Mouse (Mus musculus): Measurements from ENCODE around the gene Gpa33. TPM values are rescaled to one million over a fixed set of nuclear protein-coding genes. Genes with fewer than 3 reads are reported as not detected.

The Gpa33 gene
- polyA plus RNA-seq, 1 experiment from 2014 or later, result 0.18 TPM

DNA sequence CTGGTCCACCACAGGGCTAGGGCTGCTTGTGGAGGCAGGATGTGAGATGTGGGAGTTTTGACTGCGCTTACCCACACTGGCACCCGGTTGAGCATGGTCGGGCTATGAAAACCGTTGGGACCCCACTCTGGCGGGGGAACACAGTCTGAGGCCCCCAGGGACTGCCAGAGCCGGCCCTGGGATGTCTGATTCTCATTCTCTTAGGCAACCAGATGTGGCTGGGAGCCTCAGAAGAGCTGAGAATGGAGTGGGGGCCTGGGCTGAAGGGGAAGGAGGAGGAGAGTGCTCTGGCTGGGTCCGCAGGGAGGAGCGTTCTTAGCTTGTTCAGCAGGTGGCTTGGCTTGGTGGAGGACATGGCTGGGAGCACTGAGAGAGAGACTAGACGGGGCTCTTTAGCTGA is 43.6 kb downstream of the Gpa33 start:
- no peak for DNase-seq (ENCODE audit: low spot score)
- 79% methylated on average over 9 of the region's 9 CpGs for WGBS
- H3K36me3 ChIP-seq, result no peaks in the 10 kb centered on the region
- H3K4me1 ChIP-seq, result peaks cover 10% of the 10 kb centered on the region
- no peak overlapping the region for H3K4me3 ChIP-seq
- H3K9me3 ChIP-seq (replicated peaks), result no peaks in the 10 kb centered on the region
- no peaks in the 10 kb centered on the region for H3K27me3 ChIP-seq (ENCODE audit: low read depth, poor library complexity, severe bottlenecking)
- peak overlapping the region; percentile 66 for H3K27ac ChIP-seq

DNA sequence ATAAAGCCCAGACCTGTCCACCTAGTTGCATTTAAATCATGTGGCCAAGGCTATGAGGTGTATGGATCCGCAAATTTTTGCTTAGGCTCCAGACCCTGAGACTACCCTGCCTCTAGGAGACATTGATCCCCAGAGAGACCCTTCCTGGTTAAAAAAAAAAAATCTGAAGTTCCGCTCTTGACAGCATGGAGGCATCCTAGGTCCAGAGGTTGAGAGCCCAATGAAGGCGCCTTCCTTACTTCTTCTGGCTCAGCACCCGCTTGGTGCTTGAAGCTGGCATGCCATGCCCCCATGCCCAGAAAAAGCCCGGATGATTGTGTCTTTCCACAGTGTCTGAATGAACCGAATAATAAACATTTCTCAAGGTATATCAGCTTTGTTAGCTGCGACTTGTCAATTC is 51.5 kb downstream of the Gpa33 start:
- no peak overlapping the region for H3K4me3 ChIP-seq
- H3K36me3 ChIP-seq, result no peaks in the 10 kb centered on the region
- H3K27me3 ChIP-seq (ENCODE audit: low read depth, poor library complexity, severe bottlenecking), result no peaks in the 10 kb centered on the region
- H3K4me1 ChIP-seq, result peaks cover 4% of the 10 kb centered on the region; the same call in 1 of the 2 replicates
- H3K27ac ChIP-seq, result no peak overlapping the region
- no peak for DNase-seq (ENCODE audit: low spot score)
- H3K9me3 ChIP-seq (replicated peaks), result no peaks in the 10 kb centered on the region
- 90% methylated on average over 7 of the region's 7 CpGs for whole genome bisulfite sequencing

DNA sequence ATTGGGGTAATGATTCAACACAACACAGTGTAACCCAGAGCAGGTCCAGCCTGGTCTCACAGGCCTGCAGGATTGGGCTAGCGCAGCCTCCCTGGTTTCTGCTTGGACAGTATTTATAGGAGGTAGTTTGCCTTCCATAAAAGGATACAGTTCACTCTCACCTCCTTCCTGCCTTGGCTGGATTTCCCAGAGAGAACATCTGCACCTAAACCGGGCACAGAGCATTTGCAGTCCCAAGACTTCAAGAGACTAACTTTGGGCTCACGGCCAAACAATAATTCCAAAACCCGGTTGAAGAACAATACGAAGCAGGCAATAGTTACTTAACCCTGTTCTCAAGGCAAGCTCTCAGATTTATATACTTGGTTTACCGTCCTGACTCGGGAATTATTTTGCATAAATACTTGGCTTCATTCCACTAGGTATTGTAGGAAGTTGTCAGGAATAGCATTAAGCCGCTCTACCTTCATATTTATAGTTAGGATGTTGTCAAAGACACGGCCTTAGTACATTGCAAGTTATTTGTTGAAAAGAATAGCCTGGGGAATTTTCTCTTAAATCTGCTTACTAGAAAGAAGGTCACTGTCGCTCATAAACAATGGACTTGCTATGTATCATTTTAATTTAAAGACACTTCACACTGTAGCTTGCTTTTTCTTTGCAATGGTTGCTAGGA is 53.1 kb downstream of the Gpa33 start:
- Histone ChIP-seq H3K36me3 (no peaks in the 10 kb centered on the region), H3K4me3 (no peak overlapping the region), H3K9me3 (replicated peaks) (no peaks in the 10 kb centered on the region), H3K4me1 (peaks cover 4% of the 10 kb centered on the region; the same call in 1 of the 2 replicates), H3K27me3 (ENCODE audit: low read depth, poor library complexity, severe bottlenecking) (no peaks in the 10 kb centered on the region), H3K27ac (no peak overlapping the region)
- no peak for DNase-seq (ENCODE audit: low spot score)
- WGBS, result 93% methylated on average over 10 of the region's 10 CpGs

DNA sequence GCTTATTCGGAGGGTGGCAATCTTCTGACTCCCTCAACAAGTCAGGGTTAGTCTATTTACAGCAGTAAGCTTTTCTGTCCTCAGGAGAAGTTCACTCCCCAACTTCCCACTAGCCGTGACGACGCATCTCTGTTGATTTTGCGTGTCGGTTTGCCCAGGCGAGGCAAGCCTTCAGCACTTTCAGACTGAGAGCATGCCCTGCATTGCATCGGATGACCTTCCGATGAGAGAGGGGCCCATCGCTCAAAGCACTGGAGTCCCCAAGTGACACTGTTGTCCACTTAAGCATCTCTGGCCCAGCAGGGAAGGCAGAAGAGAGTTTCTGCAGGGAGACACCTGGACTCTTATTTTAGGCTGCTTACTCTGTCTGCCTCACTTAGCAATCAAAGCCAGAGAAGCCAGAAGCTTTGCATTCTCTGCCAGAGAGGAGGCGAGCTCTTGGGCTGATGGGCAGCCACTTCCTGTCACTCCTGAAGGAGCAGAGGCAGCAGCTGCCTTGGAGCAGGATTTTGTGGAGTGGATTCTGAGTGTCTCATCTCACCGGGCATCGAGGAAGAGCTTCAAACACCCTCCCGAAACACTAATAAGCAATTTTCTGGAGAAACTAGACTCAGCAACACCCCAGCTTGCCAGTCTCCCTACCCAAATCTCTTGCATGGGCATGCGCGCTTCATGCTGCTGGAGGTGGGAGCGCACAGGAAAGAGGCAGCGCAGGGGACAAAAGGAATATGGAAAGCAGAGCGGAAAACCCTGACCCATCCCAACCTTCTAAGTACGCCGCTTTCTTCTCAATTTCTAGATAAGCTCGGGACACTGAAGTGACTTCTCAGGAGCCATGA is 54.6 kb downstream of the Gpa33 start:
- WGBS, result 86% methylated on average over 22 of the region's 22 CpGs
- Histone ChIP-seq H3K36me3 (no peaks in the 10 kb centered on the region), H3K4me3 (no peak overlapping the region), H3K4me1 (peaks cover 4% of the 10 kb centered on the region; the same call in 1 of the 2 replicates), H3K9me3 (replicated peaks) (no peaks in the 10 kb centered on the region), H3K27me3 (ENCODE audit: low read depth, poor library complexity, severe bottlenecking) (no peaks in the 10 kb centered on the region), H3K27ac (no peak overlapping the region)
- no peak for DNase-seq (ENCODE audit: low spot score)

DNA sequence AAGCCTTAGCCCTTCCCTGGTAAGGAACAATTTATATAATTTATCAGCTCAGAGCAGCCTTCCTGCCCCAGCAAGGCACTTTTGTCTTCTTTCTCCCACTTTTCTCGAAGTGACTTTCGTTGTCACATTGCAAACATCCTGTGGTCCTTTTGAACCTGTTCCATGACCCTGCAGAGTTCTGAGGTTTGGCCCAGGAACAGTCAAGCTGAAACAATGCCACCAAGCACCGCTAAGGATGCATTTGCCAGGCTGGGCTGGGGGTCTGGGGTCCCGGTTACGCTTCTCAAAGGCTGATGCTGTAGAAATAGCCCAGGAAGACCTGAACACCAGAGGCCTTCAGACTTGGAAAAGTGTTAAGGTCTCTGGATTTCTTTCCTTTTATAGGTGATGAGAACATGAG is 55.3 kb downstream of the Gpa33 start:
- Histone ChIP-seq H3K4me3 (no peak overlapping the region), H3K4me1 (peaks cover 4% of the 10 kb centered on the region; the same call in 1 of the 2 replicates), H3K9me3 (replicated peaks) (no peaks in the 10 kb centered on the region), H3K27me3 (ENCODE audit: low read depth, poor library complexity, severe bottlenecking) (no peaks in the 10 kb centered on the region), H3K36me3 (no peaks in the 10 kb centered on the region), H3K27ac (no peak overlapping the region)
- no peak for DNase-seq (ENCODE audit: low spot score)
- 91% methylated on average over 5 of the region's 5 CpGs for WGBS

DNA sequence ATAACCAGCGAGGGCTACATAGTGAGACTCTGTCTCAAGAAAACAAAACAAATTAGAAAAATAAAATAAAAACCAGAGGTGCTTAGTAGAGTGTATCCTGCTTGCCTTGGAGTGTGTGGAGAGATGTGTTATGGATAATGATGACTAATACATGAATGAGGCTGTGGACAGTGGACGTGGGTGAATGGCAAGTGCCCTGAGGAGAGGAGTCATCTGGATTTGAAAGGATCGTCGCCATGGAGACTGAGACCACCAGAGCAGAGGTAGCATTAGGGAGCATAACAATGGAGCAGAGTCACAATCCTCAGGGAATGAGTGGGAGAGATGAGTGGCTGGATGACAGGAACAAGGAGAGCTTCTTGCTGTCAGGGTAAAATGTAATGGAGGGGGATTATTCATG is 59.8 kb downstream of the Gpa33 start:
- Histone ChIP-seq H3K9me3 (replicated peaks) (no peaks in the 10 kb centered on the region), H3K4me3 (no peak overlapping the region), H3K36me3 (no peaks in the 10 kb centered on the region), H3K4me1 (peaks cover under 1% of the 10 kb centered on the region; the same call in 1 of the 2 replicates), H3K27me3 (ENCODE audit: low read depth, poor library complexity, severe bottlenecking) (no peaks in the 10 kb centered on the region), H3K27ac (no peak overlapping the region)
- 87% methylated on average over 4 of the region's 4 CpGs for WGBS
- no peak for DNase-seq (ENCODE audit: low spot score)

DNA sequence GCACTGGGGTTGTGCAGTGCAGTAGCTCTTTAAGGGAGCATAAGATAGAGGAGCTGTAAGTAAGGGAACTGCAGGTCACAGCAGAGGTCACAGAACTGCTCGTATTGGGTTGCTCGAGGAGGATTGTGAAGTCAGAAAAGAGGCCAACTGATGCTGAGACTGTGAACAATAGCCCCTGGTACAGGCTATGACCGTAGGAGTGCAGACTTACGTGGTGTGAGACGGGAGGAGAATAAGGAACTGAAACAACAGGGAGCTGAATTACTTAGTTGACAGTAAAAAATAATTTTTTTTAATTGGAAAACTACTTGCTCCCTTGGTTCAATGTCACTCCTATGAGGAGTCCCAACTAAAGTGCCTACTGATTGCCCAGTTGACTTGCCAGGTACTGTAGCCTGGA is 74.1 kb downstream of the Gpa33 start:
- H3K4me1 ChIP-seq, result no peaks in the 10 kb centered on the region

DNA sequence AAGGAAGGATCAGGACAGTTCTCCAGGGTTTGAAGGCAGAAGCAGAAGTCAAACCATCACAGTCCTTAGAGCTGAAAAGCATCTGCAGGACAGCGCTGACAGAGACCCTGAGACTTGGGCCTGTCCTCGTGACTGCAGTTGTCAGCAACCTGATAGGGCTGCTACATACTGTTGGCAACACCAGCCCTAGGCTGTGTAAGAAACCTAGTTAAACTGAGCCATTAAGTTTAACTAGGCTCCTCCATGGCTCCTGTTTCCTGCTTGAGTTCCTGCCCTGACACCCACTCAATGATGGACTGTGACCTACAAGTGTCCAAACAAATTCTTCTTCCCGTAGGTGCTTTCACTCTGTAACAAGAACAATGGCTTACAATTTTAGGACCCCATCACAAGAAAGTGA is 75.1 kb downstream of the Gpa33 start:
- H3K27ac ChIP-seq, result no peak overlapping the region
- H3K4me1 ChIP-seq, result no peaks in the 10 kb centered on the region
- WGBS, result 75% methylated on average over 3 of the region's 3 CpGs
- H3K27me3 ChIP-seq (ENCODE audit: low read depth, poor library complexity, severe bottlenecking), result no peaks in the 10 kb centered on the region
- no peak for DNase-seq (ENCODE audit: low spot score)
- H3K4me3 ChIP-seq, result no peak overlapping the region
- H3K36me3 ChIP-seq, result no peaks in the 10 kb centered on the region
- no peaks in the 10 kb centered on the region for H3K9me3 ChIP-seq (replicated peaks)

More for the DNA sequence above, 74.1 kb downstream of the Gpa33 start:
- Histone ChIP-seq H3K27me3 (ENCODE audit: low read depth, poor library complexity, severe bottlenecking) (no peaks in the 10 kb centered on the region), H3K36me3 (no peaks in the 10 kb centered on the region), H3K27ac (no peak overlapping the region), H3K4me3 (no peak overlapping the region), H3K9me3 (replicated peaks) (no peaks in the 10 kb centered on the region)
- WGBS, result 52% methylated on average over 5 of the region's 5 CpGs
- no peak for DNase-seq (ENCODE audit: low spot score)

DNA sequence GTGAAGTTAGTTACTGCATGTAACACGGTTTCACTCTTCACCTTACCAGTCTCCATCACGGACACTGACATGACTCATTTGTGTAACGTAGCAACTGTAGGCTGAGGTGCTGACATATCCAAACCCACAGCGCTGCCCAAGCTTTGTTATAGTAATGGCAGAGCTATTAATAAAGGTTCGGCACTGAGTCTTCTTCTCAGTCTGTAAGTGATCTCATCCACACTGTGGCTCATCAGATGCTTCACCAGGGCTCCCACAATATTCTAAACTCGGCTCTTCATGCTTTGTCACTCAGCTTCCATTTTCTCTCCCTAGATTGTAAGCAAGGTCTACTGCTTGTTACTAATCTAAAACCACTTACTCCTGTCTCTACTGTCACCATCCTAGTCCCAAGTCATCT is 79.3 kb downstream of the Gpa33 start:
- Histone ChIP-seq H3K27me3 (ENCODE audit: low read depth, poor library complexity, severe bottlenecking) (no peaks in the 10 kb centered on the region), H3K9me3 (replicated peaks) (no peaks in the 10 kb centered on the region), H3K4me1 (no peaks in the 10 kb centered on the region), H3K27ac (no peak overlapping the region), H3K4me3 (no peak overlapping the region), H3K36me3 (no peaks in the 10 kb centered on the region)
- WGBS, result 87% methylated on average over 6 of the region's 6 CpGs
- no peak for DNase-seq (ENCODE audit: low spot score)

DNA sequence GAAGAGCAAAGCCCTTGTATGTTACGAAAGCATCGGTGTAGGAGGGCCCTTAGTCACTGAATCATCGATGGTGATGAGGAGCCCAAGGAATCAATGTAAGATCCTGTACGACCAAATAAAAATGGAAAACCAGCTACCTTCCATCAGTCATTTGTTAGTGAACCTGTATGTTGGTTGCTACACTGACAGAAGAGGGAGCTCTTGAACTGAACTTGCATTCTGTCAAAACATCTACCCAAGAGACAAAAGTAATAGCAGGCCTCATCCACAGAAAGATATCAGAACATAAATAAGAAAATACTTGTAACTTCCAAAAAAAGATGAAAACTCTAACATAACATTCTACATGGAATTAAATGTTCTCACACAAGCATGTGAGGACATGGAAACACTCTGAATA is 84.1 kb downstream of the Gpa33 start:
- no peak for DNase-seq (ENCODE audit: low spot score)
- Histone ChIP-seq H3K4me3 (no peak overlapping the region), H3K4me1 (no peaks in the 10 kb centered on the region), H3K36me3 (no peaks in the 10 kb centered on the region), H3K27me3 (ENCODE audit: low read depth, poor library complexity, severe bottlenecking) (no peaks in the 10 kb centered on the region), H3K27ac (no peak overlapping the region), H3K9me3 (replicated peaks) (no peaks in the 10 kb centered on the region)
- WGBS, result 84% methylated on average over 4 of the region's 4 CpGs

Other genes with a start within 250 kb of the Gpa33 start
- gene Pou2f1, start 127.6 kb upstream of the Gpa33 start, polyA plus RNA-seq (2016; fragmentation: Nextera tagmentation; extraction: Ambion mirVana), result 28.8 and 32.3 TPM in 2 replicates
- 1.8 and 2.4 TPM in 2 replicates for gene Dusp27, start 2.3 kb upstream of the Gpa33 start, polyA plus RNA-seq (2016; fragmentation: Nextera tagmentation; extraction: Ambion mirVana)
- gene Mael, start 108.5 kb downstream of the Gpa33 start, polyA plus RNA-seq (2016; fragmentation: Nextera tagmentation; extraction: Ambion mirVana), result 0.11 TPM in 1 of 2 replicates, not detected in the other
- gene Ildr2, start 123.9 kb downstream of the Gpa33 start, polyA plus RNA-seq (2016; fragmentation: Nextera tagmentation; extraction: Ambion mirVana), result 0.63 and 0.77 TPM in 2 replicates
- 66.6 and 69.8 TPM in 2 replicates for gene Tada1, start 248.9 kb downstream of the Gpa33 start, polyA plus RNA-seq (2016; fragmentation: Nextera tagmentation; extraction: Ambion mirVana)